Mouse (Mus musculus) thymus, postnatal 10 days (tissue): ENCODE data around the gene Rundc3b.

Experiments
- DNase-seq, 2 experiments: peaks; one replicate each; pipeline ENCODE4 v3.0.0; 2021; ENCODE audit warnings: low spot score in 2 of 2

Gene Rundc3b

DNA sequence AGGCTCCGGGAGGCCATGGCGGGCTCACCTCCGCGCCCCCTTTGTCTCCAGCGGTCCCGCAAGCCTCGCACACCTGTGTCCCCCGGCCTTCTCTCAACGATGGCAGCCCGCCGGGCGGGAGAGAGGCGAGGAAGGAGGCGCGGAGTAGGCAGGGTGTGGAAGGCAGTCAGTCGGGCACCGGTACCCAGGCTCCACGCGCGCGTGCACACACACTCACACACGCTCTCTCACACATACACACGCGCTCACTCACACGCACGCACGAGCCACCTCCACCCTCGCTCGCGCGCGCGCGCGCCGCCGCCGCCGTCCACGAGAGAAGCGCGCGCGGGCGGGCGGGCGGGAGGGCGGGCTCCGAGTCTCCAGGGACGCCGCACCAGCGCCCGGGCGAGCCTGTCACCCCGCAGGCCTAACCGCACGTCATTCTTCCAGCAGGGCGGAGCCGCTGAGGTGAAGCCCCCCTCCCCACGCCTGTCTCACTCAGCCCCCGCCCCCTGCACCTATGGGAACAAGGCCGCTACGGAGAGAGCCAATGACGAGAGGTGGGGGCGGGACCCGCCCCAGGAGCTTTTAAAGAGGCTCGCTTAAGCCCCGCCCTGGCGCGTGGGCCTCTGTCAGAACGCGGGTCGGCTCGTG, at the start of gene Rundc3b:
Gene Rundc3b, minus strand, starts transcription at position 357 of the 636 bp plus-strand sequence.
- DNase-seq, result peak; percentile 90

DNA sequence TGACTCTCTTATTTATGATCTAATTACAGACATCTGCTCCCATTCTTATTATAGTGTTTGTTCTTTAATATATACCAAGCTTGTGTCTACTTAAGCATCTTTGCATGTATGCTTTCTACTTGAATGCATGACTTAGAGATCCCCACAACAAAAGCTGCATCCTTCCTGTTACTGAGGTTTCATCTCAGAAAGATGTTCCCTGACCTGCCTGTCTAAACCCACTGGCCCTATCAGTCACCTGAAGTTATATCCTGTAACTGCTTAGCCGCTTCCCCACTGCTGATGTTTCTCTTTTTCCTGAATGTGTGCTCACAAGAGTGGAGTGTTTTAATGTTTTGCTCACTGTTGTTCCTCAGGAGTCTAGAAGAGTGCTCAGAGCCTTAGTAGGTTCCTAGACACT, 46.9 kb upstream of the Rundc3b start:
- no peak for DNase-seq

DNA sequence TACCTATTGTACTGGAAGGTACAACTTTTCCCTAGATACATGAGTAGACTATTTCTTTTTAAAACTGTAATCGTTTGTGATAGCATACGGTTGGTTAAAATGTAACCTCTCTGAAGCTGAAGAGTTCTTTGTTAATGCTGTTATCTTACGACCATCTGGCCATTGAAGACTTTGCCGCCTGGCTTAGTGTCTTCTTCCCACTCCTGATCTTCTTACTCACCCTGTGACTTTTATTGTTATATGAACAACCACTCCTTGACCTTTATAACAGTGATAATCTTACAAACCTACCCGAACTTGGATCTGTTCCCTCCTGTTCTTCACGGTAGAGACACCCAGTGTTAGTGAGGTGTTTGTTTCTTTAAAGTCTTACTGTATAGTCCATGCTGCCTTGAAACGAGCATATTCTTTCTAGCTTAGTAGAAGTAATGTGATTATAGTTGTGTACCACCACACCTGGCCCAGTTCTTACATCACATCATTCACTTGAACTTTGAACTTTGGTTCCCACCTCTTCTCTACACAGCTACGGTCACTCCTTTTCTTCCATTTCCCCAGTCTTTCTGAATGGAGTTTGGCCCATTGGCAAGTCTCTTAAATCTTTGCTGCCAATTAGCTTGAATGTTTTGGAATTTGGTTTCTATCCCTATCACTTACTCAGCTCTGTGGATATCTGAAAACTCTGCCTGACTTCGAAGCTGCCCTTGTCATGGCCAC, 45.2 kb upstream of the Rundc3b start:
- DNase-seq, result no peak

- no peak for DNase-seq
Observed at GRCm38 (mm10) chr5:8664678-8665077, 41.9 kb upstream of the Rundc3b start.

DNA sequence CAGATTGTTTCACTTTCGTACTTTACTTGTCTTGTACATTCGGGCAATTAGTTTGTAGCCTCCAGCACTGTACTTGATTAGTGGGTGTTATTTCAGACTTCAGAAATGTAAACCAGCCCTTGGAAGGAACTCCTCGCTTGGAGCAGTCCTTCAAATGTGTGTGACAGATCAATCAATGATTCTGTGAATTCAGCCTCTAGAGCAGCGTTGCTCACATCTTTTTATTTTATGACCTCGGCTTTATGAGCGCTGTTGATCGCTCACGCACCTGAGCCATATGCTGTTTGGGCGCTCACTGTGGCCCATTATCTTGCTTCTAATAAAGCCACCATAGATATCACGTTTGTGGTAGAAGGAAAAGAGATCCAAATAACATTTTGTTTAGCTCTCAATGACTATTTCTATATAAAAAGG, 38.0 kb upstream of the Rundc3b start:
- DNase-seq, result no peak

DNA sequence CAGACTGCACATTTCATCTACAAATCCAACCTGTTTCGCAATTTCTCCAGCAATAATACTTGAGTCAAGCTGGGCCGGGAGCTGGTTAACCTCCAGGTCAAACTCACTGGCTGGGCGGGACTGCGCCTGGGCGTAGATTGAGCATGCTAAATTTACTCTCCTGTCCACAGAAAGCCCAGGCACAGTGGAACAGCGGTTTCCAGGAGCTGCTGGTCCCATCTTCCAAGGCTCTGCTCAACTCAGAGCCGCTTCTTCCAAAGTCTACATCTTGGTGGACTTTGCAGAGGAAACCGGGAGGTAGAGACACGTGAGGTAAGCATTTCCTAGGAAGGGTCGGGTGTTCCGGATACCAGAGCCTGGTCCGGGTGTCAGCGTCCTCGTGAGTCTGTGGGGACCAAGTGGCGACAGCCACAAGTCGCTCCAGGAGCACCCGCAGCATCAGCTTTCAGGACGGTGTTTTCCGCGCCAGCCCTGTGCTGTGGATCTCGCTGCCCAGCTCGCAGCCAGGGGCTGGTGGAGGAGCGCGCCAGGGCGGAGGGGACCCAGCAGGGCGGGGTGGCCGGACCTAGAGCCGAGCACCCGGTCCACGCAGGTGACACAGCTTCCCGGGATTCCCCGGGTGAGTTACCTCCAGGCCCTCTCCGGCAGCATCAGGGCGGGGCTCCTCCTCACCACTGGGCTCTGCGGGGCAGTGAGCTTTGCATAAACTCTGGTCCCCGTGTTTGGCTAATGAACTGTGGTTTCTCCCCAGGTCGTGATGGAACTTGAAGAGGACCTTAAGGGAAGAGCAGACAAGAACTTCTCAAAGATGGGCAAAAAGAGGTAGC, 37.4 kb upstream of the Rundc3b start, which contains the start of gene Abcb1a:
Gene Abcb1a, plus strand, starts transcription at position 167 of the 827 bp plus-strand sequence.
- peak; percentile 3 to 6 for DNase-seq

DNA sequence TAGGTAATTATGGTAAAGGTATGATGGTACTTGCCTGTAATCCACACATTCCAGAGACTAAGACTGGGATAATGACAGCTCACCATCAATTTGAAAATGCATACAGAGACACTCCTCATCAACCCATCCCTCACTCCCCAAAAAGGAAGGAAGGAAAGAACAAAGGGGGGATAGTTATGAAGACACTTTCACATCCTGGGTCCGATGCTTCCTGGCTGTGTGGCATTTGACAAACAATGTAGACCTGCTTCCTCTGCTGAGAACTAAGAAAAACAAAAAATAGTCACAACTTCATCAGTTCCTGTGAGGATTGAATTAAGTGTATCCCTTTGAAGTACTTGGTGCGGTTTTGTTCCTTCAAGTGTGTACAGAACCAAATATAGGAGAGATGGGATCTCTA, 29.3 kb upstream of the Rundc3b start:
- no peak for DNase-seq

- no peak for DNase-seq
Observed at GRCm38 (mm10) chr5:8648774-8649173, 26.0 kb upstream of the Rundc3b start.

DNA sequence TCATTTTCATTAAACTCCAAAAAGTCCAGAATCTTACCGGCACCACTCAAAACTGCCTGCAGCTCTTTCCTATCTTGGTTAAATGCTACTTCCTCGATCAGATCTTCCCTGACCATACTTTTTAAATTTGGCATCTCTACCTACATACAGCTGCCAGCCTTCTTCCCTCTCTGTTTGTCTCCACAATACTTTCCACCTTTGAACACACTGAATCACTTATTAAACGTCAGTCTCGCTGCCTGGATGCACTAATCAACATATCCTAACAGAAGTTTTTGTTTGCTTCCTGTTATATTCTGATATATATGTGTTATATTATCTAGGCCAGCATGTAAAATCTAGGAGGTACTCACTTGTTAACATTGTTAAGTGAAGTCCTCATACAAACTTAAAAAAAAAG, 25.5 kb upstream of the Rundc3b start:
- DNase-seq, result no peak

DNA sequence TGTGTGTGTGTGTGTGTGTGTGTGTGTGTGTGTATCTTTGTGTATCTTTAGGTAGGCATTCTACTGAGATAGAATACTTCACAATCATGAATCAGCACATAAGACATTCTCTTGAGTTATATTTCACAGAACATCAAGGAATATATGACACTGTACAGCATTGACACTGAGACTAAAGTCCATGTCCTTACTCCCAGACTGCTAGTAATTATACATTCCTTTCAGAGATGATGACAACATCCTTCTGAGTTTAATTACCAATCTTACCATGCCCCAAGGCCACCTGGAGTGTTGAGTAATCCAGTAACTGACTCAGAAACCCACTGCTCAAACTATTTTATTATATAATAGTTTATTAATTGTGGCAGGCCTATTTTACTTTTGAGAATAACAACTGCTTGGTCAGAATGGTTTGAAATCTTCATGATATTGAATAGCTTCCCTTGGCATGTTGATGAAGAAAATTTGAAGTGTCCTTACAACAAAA, 11.8 kb upstream of the Rundc3b start:
- no peak for DNase-seq

DNA sequence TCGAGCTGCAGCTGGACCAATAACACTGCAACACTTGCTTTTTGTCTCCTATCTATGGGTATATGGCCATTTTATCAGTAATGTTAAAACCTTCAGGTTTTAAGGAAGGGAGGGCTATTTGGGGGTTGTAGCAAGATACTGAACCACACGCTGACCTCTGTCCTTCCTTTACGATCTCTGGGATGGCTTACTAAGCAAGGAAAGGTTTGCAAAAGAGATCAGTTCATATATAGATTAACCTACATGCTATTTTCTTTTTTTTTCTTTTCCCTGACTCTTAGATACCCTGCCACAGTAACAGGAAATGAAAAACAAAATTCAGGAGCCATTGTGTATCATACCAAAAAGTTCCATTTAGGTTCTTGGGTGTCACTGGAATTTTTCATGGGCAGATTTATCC, 10.1 kb upstream of the Rundc3b start:
- DNase-seq, result no peak

GRCm38 (mm10) chr5:8622071-8622595, 619 bp downstream of the Rundc3b start:
- DNase-seq, result peak; percentile 36 to 37

DNA sequence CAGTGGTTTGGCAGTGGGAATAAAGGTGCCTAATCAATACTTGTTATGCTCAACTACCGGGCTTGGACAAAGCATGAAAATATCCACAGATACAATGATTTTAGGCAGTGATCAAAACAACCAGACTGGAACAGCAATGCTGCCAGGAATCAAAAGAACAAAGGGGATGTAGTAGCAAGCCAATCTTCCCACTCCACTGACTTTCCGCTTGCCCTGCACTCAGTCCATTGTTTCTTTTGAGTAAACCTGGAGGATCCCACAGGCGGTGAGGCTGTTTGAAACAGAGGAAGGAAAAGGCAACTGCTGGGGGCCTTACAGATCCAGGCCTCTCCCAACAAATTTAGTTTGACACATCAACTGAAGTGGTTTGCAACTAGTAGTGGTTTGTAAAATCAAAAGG, 51.6 kb downstream of the Rundc3b start:
- DNase-seq, result no peak

DNA sequence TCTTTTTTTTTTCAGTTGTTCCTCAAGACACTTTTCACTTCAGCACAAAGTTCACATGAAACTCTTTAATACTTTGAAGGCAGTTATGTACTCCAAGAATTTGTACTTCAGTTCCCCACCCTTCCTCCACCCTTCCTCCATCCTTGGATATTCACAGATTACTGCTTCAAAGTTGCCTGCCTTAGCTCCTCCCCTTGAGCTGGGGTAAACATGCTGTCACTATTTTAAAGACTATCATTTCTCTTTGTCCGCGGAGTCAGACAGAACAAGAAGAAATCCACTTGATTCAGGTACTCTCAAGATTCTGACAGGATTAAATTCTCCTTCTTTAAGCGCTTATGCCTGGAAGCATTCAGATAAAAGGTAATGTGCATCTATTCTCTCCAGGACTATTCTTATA, 55.9 kb downstream of the Rundc3b start:
- no peak for DNase-seq

DNA sequence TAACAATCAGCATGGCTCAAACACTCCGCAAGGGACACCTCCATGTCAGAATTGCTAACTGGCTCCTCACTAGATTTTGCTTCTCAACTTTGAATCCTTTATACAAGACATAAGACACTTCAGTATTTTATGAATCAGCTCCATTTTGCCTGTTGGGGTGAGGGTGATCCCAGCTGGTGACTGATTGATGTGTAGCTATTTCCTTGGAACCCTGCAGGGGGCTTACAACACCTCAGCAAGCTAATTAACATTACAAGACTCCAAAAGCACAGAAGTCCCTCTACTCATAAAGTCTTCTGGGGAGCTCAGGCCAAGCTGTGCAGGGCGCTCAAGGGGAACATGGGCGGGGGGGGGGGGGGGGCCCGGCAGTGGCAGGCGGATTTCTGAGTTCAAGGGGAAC, 78.2 kb downstream of the Rundc3b start:
- DNase-seq, result no peak

- no peak for DNase-seq
Observed at GRCm38 (mm10) chr5:8542631-8543207, 80.0 kb downstream of the Rundc3b start.

- no peak for DNase-seq
Observed at GRCm38 (mm10) chr5:8541120-8542117, 81.3 kb downstream of the Rundc3b start.

DNA sequence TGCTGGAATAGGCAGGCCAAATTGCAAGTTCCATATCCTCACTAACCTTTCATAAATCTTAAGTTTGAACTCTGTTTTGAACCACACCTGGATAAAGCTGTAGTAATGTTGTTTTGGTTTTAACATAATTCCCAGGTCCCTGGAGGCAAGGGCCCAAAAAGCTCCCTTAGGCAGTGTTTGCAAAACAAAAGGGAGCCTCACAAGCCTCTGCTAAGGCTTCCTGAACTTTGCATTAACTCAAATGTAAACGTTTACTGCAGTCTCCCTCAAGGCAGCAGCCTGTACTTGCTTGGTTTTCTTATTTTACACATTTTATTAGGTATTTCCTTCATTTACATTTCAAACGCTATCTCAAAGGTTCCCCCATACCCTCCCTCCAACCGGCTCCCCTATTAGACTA, 103.7 kb downstream of the Rundc3b start:
- DNase-seq, result no peak

GRCm38 (mm10) chr5:8491778-8492177, 131.0 kb downstream of the Rundc3b start:
- no peak for DNase-seq

DNA sequence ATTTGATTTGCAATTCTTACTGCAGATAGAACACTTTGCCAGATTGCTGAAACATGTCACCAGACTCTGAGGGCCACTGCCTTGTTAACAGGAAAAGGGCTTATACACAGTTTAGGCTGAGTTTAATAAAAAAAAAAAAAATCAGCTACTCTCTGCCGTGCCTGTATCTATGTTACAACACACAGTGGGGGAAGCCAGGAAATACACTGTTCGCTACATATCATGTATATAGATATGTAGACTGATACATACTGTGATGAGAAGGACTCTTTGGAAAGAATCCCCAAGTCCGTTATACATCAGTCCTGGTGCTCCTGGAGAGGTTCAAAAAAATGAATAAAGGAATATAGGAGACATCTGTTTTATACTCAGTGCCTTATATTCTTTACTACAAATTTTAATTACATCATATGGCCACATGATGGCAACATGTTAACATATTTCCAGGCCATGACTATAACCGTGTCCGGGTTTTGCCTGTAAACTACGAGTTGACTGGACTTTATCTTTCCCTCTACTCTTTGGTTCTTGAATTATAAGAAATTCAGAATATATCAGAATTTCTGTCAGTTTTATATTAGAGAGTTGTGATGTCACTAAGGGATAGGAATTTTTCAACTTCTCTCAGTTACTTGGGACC, 133.2 kb downstream of the Rundc3b start:
- DNase-seq, result no peak
